Mouse (Mus musculus): ENCODE data around the gene Pkd1.

The Pkd1 gene

GRCm38 (mm10) chr17:24567034-24567779, 17.6 kb downstream of the Pkd1 start:
- DNase-seq (ENCODE audit: low read depth), result no peak

DNA sequence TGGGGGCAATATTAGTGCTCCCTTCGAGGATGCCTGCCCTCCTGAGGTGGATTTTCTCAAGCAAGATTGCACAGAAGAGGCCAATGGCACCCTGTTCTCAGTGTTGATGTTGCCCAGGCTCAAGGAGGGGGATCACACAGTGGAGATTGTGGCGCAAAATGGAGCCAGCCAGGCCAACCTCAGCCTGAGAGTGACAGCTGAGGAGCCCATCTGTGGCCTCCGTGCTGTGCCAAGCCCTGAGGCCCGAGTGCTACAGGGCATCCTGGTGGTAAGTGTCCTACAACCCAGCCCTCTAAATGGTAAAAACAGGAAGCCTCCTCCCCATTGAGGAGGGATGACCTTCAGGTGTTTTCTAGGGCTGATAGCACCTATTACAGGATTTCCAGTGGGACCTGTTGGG, 20.2 kb downstream of the Pkd1 start:
- DNase-seq (ENCODE audit: low read depth), result no peak

DNA sequence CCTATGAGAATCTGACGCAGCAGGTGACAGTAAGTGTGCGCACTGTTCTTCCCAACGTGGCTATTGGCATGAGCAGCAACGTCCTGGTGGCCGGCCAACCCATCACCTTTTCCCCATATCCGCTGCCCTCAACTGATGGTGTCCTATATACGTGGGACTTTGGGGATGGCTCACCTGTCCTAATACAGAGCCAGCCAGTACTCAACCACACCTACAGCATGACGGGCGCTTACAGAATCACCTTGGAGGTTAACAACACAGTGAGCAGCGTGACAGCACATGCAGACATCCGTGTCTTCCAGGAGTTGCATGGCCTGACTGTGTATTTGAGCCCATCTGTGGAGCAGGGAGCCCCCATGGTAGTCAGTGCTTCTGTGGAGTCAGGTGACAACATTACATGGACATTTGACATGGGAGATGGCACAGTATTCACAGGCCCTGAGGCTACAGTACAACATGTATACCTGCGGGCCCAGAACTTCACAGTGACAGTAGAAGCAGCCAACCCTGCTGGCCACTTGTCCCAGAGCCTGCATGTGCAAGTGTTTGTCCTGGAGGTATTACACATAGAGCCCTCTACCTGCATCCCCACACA, 23.1 kb downstream of the Pkd1 start:
- DNase-seq (ENCODE audit: low read depth), result no peak

DNA sequence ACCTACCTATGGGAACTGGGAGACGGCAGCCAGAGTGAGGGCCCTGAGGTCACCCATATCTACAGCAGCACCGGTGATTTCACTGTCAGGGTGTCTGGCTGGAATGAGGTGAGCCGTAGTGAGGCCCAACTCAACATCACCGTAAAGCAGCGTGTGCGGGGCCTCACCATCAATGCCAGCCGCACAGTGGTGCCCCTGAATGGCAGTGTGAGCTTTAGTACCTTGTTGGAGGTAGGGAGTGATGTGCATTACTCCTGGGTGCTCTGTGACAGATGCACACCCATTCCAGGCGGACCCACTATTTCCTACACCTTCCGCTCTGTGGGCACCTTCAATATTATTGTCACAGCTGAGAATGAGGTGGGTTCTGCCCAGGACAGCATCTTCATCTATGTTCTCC, 24.2 kb downstream of the Pkd1 start:
- no peak for DNase-seq (ENCODE audit: low read depth)

DNA sequence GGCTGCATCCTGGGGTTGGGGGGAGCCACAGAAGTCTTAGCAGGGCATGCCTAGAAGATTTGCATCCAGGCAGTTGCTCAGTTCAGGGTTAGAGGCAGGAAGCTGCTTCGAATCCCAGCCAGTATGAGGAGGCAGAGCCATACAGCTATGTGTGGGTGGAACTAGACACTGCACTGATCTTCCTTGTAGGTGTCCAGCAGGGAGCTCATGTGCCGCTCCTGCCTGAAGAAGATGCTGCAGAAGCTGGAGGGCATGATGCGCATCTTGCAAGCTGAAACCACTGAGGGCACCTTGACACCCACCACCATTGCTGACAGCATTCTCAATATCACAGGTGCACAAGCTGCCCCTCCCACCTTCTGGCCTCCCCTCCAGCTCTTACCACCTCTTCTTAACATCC, 29.9 kb downstream of the Pkd1 start:
- DNase-seq (ENCODE audit: low read depth), result no peak

DNA sequence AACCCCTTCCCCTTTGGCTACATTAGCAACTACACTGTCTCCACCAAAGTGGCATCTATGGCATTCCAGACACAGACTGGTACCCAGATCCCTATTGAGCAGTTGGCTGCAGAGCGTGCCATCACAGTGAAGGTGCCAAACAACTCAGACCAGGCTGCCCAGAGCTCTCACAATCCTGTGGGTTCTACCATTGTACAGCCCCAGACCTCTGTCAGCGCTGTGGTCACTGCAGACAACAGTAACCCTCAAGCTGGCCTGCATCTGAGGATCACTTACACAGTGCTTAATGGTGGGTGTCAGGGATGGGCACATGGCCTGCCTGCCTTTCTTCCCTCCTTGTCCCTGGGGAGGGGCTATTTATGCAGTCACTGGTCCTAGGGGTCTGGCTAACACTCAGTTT, 30.7 kb downstream of the Pkd1 start:
- DNase-seq (ENCODE audit: low read depth), result no peak

DNA sequence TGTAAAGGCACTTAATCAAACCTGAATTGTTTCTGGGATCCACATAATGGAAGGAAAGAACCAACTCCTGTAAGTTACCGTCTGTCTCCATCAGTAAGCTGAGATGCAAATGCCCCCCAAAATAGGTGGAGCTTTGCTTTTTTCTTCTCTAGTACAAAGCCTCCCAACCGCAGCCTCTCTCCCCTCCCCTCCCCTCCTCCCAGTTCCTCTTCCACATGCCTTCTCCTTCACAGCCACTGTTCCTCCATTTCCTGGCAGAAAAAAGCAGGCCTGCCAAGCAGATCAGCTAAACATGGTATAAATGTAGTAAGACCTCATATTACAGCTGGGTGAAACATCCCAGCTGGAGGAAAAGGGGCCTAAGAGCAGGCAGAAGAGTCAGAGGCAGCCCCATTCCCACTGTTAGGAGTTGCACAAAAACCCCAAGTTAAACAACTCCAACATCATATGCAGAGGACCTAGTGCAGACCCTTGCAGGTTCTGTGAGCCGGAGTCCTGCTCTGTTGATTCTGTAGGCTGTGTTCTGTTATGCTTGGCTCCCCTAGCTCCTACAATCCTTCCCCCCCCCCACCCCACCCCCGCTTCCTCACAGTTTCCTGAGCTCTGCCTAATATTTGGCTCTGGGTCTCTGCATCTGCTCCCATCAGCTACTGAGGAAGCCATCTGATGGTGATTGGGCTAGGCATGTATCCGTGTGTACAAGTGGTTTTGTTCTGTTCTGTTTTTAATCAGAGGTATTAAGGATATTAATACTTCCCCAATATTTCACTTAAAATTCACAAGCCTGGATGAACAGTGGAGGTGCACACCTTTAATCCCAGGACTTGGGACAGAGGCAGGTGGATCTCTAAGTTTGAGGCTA, 34.2 kb downstream of the Pkd1 start:
- DNase-seq (ENCODE audit: low read depth), result peak; percentile 19

GRCm38 (mm10) chr17:24584520-24584919, 34.9 kb downstream of the Pkd1 start:
- DNase-seq (ENCODE audit: low read depth), result no peak

DNA sequence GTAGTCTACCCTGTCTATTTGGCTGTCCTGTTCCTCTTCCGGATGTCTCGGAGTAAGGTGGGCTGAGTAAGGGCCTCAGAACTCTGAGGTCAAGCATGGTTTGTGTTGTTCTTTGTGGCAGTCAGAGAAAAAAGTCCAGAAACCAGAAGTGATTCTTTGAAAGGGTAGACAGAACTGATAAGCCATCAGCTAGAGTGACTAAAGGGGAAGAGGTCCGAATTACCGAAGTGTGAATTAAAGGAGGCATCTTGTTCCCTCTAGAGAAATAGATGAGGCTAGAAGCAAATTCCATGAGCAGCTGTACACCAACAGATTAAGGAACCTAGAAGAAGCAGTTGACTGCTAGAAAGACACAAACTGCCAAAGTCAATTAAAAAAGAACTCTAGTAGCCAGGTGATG, 36.9 kb downstream of the Pkd1 start:
- no peak for DNase-seq (ENCODE audit: low read depth)

DNA sequence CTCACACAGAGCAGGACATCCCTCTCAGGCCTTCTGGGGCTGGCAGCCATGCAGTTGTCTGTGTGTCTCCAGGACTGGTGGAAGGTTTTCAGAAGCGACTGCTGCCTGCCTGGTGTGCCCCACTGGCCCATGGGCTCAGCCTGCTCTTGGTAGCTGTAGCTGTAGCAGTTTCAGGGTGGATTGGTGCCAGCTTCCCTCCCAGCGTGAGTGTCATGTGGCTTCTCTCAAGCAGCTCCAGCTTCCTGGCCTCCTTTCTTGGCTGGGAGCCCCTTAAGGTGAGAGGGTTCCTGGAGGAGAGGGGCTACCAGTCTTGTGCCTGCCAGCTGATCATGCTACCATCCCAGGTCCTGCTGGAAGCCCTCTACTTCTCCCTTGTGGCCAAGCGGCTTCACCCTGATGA, 41.3 kb downstream of the Pkd1 start:
- DNase-seq (ENCODE audit: low read depth), result no peak

GRCm38 (mm10) chr17:24591695-24592094, 42.1 kb downstream of the Pkd1 start:
- DNase-seq (ENCODE audit: low read depth), result no peak

DNA sequence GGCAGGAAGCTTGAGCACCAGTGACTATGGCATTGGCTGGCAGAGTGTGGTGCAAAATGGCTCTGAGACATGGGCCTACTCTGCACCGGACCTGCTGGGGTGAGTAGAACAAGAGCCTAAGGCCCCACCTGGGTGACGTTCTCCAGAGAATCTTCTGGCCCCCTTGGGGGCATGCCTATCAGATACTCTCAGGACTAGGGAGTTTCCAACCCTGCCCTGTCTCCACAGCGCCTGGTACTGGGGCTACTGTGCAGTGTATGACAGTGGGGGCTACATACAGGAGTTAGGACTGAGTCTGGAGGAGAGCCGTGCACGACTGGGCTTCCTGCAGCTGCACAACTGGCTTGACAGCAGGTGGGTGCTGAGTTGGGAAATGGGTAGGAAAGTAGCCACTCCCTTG, 43.6 kb downstream of the Pkd1 start:
- DNase-seq (ENCODE audit: low read depth), result no peak

GRCm38 (mm10) chr17:24593992-24594890, 44.6 kb downstream of the Pkd1 start:
- no peak for DNase-seq (ENCODE audit: low read depth)

DNA sequence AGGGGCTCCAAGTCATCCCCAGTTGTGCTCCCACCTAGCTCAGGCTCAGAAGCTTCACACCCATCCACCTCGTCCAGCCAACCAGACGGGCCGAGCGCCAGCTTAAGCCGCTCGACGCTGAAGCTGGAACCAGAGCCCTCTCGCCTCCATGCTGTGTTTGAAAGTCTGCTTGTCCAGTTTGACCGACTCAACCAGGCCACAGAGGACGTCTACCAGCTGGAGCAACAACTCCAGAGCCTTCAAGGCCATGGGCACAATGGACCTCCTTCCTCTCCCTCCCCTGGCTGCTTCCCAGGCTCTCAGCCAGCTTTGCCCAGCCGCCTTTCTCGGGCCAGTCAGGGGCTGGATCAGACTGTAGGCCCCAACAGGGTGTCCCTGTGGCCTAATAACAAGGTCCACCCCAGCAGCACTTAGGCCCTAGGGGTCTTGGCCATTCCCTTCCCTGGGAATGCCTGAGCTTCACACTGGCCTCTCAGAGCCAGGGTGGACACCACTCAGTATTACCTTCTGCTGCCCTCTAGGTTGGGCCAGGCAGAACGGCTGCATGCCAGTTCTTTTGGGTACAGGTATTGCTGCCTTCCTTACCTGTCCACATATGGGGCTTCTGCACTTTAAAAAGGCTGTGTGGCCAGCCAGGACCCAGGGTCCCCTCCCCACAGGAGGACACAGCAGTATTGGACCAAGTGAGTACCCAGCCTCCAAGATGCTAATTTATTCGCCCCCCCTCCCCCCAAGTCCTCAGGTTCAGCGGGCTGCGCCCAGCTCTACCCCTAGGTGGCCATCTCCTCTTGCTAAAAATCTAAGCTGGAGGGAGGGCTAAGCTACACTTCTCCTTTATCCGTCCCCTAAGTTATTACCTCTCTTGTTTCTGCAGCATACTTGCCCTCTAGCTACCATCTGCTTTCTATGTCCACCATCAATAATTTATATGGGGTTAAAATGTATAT, 45.8 kb downstream of the Pkd1 start:
- DNase-seq (ENCODE audit: low read depth), result peak; percentile 49

GRCm38 (mm10) chr17:24596073-24596466, 46.4 kb downstream of the Pkd1 start:
- no peak for DNase-seq (ENCODE audit: low read depth)

DNA sequence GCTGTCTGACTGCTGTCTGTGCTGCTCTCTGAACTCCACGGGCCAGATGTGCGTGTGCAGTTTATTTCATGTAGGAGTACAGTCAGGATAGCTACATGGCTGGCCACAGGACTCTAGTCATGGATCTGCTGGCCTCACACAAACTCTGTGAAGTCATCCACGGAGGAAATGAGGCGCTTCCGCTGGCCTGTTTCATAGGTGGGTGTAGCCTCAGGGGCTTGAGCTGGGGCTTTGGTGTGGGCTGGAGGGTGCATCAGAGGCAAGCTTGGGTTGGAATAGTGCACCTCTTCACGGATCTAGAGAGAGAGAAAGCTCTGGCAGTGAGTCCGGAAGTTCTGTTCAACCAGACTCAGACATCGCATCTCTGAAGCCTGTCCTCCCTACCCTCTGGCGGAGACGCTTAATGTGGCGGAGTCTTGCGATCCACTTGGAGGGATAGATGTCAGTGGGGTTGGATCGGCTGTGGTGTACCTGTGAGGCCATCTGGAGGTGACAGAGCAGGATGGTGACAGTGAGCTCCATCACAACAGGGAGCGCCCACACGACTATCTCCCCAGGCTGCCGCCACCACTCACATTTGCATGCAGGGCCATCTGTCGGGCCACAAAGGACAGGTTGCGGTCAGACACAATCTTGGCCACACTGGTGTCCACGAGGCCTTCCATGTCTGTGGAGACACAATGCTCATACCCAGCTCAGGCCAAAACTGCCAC, 47.0 kb downstream of the Pkd1 start:
- no peak for DNase-seq (ENCODE audit: low read depth)

DNA sequence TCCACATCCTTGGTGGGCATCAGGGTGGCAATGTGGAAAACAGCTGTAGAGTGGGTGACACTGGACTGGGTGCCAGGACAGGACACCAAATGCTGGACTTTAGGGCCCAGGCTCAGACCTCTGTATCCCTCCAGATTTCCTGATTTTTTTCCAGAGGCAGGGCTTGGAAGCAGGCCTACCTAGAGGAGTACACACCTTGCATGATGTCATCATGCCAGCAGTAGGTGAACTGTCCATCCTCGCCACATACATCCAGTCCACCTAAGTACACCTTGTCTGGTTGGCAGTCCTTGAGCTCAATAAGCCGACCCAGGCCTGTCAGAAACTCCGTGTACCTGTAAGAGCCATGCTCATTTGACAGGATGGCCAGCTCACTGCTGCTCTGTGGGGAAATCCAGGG, 48.4 kb downstream of the Pkd1 start:
- DNase-seq (ENCODE audit: low read depth), result no peak

GRCm38 (mm10) chr17:24600502-24600901, 50.9 kb downstream of the Pkd1 start:
- DNase-seq (ENCODE audit: low read depth), result no peak

- DNase-seq (ENCODE audit: low read depth), result peak; percentile 91
Observed at GRCm38 (mm10) chr17:24603961-24604360, 54.3 kb downstream of the Pkd1 start.

DNA sequence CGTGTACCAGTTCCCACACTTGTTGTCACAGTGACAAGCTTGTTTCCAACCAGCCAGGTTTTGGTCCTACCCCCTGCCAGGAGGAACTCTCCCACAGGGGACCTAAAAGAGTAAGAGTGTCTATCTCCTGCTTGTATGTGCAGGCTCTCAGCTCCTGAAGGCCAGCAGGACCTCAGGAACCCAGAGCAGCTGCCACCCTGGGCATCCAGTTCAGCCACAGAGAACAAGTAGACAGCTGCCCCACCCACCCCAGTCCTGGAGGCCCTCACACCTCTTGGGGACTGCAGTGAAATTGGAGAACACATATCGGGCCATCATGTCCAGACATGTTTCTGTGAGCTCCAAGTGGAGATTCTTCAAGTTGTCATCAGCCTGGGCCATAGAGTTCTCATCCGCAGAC, 54.9 kb downstream of the Pkd1 start:
- peak; percentile 54 for DNase-seq (ENCODE audit: low read depth)

All from 416B (cell line).